In the genomic region with DNA sequence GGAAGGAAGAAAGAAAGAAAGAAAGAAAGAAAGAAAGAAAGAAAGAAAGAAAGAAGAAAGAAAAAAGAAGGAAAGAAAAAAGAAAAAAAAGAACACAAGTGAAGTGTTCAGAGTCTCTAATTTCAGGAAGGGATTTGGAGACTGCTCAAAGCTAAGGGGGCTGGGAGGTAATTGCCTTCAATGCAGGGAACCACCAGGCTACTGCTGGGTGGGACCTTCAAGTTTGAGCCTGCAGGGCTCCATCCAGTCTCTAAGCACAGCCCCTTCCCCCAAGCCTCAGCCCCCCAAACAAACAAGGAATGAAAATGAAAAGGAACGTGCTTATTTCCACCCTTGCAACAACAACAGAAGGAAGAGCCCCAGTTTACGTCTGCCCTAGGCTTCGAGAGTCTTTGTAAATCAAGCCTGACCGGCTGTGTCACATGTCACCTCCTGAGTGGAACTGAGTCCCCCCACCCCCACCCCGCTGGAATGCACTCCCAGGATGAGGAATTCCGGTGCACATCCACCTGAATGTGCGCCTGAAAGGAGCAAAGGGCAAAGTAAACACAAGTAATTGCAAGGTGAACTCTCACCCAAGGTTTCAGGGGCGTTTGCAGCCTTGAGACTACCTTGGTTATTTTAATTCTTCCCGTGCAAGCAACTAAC, we compare ENCODE assay signal across 13 mouse cellular contexts. TPM values are rescaled to one million over a fixed set of nuclear protein-coding genes. Genes with fewer than 3 reads are reported as not detected.
DNase-seq lines count a peak whose midpoint lies in the region; ATAC-seq and TF ChIP-seq lines count a peak whose summit lies in the region.
"Had no signal": no experiment of that assay in that cellular context is flagged by ENCODE, and none has a peak within 500 bp of the region (broad histone marks: within the 10 kb centered on the region; RNA-seq: fewer than 3 reads in every experiment).

No protein-coding gene starts in this region.

- H3K27me3 ChIP-seq in heart, embryonic 11.5 days (ENCODE audit: control insufficient read depth, insufficient read depth, low read length) = no peaks in the 10 kb centered on the region
- no peaks in the 10 kb centered on the region for H3K27me3 ChIP-seq in intestine, postnatal 0 days (replicated peaks; ENCODE audit: control insufficient read depth, insufficient read depth, low read length)
- H3K27me3 ChIP-seq in limb, embryonic 11.5 days (ENCODE audit: control insufficient read depth, insufficient read depth, low read length) = no peaks in the 10 kb centered on the region
- H3K27me3 ChIP-seq: liver, embryonic 15.5 days had no signal

- peaks cover 4% of the 10 kb centered on the region; the same call in 1 of the 2 replicates for H3K4me1 ChIP-seq in heart, embryonic 11.5 days (ENCODE audit: control insufficient read depth, insufficient read depth, low read length)
- no peaks in the 10 kb centered on the region for H3K4me1 ChIP-seq in intestine, postnatal 0 days (replicated peaks; ENCODE audit: control insufficient read depth, insufficient read depth, low read length)
- H3K4me1 ChIP-seq in limb, embryonic 11.5 days (ENCODE audit: control insufficient read depth, insufficient read depth, low read length) = peaks cover 14% of the 10 kb centered on the region
- H3K4me1 ChIP-seq: liver, embryonic 15.5 days had no signal

- no peak overlapping the region for H3K4me3 ChIP-seq in heart, embryonic 11.5 days (ENCODE audit: low read depth, low read length)
- H3K4me3 ChIP-seq in intestine, postnatal 0 days (ENCODE audit: low read depth, low read length) = no peak overlapping the region
- H3K4me3 ChIP-seq in limb, embryonic 11.5 days (ENCODE audit: low read depth, low read length) = no peak overlapping the region
- H3K4me3 ChIP-seq: liver, embryonic 15.5 days had no signal

- no peak overlapping the region for H3K9ac ChIP-seq in heart, embryonic 11.5 days (ENCODE audit: low read depth, low read length)
- H3K9ac ChIP-seq in intestine, postnatal 0 days (ENCODE audit: low read depth, low read length) = peak overlapping the region; percentile 17; the same call in 1 of the 2 replicates
- 0 out of 2 replicates have a peak overlapping the region, but pooled peaks have one; percentile 30 for H3K9ac ChIP-seq in limb, embryonic 11.5 days (ENCODE audit: low read length)
- H3K9ac ChIP-seq: forebrain, postnatal 0 days; liver, embryonic 15.5 days had no signal

- intact Hi-C loops in gastrocnemius, postnatal 14 days (cut with DNase I; ENCODE audit: low total_unique reads) = no loop called here

- peak overlapping the region; percentile 40 for H3K4me2 ChIP-seq in heart, embryonic 11.5 days
- peak overlapping the region; percentile 40 for H3K4me2 ChIP-seq in intestine, postnatal 0 days (replicated peaks; ENCODE audit: low read depth)
- H3K4me2 ChIP-seq in limb, embryonic 11.5 days (ENCODE audit: low read depth, severe bottlenecking) = peak overlapping the region; percentile 26; the same call in 1 of the 2 replicates
- H3K4me2 ChIP-seq: liver, embryonic 15.5 days had no signal

- no peak for DNase-seq in heart, adult 18-20 months
- DNase-seq in ZHBTc4 (ENCODE audit: low read depth, low spot score) = peak; percentile 90
- DNase-seq in limb, embryonic 11.5 days (ENCODE audit: low spot score) = peak; percentile 50
- no peak for DNase-seq in frontal cortex, postnatal 36 days (ENCODE audit: low spot score in 2 of 2)
- no peak for DNase-seq in right cerebral cortex, postnatal 10 days (ENCODE audit: low spot score in 2 of 2)
- DNase-seq in gastrocnemius, postnatal 14 days = no peak
- DNase-seq: cerebellum, postnatal 25 days; forebrain, postnatal 0 days; heart, postnatal 14 days had no signal

- H3K9me3 ChIP-seq in heart, embryonic 11.5 days (replicated peaks; ENCODE audit: control insufficient read depth, low read length) = no peaks in the 10 kb centered on the region
- no peaks in the 10 kb centered on the region for H3K9me3 ChIP-seq in intestine, postnatal 0 days (ENCODE audit: control insufficient read depth)
- H3K9me3 ChIP-seq in limb, embryonic 11.5 days (ENCODE audit: control insufficient read depth, low read length) = no peaks in the 10 kb centered on the region
- H3K9me3 ChIP-seq: liver, embryonic 15.5 days had no signal

- TF ChIP-seq CTCF in intestine, postnatal 0 days (IDR thresholded peaks at IDR 0.05; ENCODE audit: low read depth) = no peak

- 6% methylated on average over 9 of the region's 9 CpGs for WGBS in heart, embryonic 11.5 days (ENCODE audit: insufficient replicate concordance)
- WGBS in intestine, postnatal 0 days = 9% methylated on average over 9 of the region's 9 CpGs
- WGBS in limb, embryonic 11.5 days = 2% methylated on average over 9 of the region's 9 CpGs

- ATAC-seq in heart, embryonic 11.5 days (replicated peaks; ENCODE audit: insufficient number of reproducible peaks, low FRiP score, low TSS enrichment) = no peak
- ATAC-seq in intestine, postnatal 0 days = peak; percentile 65
- peak; percentile 32; the same call in 1 of the 2 replicates for ATAC-seq in limb, embryonic 11.5 days (ENCODE audit: insufficient number of reproducible peaks, low FRiP score, low TSS enrichment, low read depth)
- ATAC-seq: forebrain, postnatal 0 days had no signal

- no peaks in the 10 kb centered on the region for H3K36me3 ChIP-seq in heart, embryonic 11.5 days (ENCODE audit: control insufficient read depth, insufficient read depth, low read length)
- H3K36me3 ChIP-seq in intestine, postnatal 0 days (ENCODE audit: control insufficient read depth, insufficient read depth) = no peaks in the 10 kb centered on the region
- H3K36me3 ChIP-seq in limb, embryonic 11.5 days (ENCODE audit: control insufficient read depth, insufficient read depth, low read length) = no peaks in the 10 kb centered on the region
- H3K36me3 ChIP-seq: liver, embryonic 15.5 days had no signal

- no peak overlapping the region for H3K27ac ChIP-seq in heart, embryonic 11.5 days (ENCODE audit: low read depth, low read length)
- no peak overlapping the region for H3K27ac ChIP-seq in intestine, postnatal 0 days (ENCODE audit: low read depth, low read length)
- peak overlapping the region; percentile 52; the same call in 1 of the 2 replicates for H3K27ac ChIP-seq in limb, embryonic 11.5 days (replicated peaks; ENCODE audit: low read depth, low read length)
- H3K27ac ChIP-seq: liver, embryonic 15.5 days had no signal

RNA-seq across cellular contexts. Expression of a gene that starts 58.9 kb away (rescaled TPM):
- 4.8 TPM in 2 replicates for polyA plus RNA-seq in heart, embryonic 11.5 days (2014; fragmentation: Nextera tagmentation; extraction: Ambion mirVana)
- 1 to 10 TPM; 1.5 to 1.6 TPM for total RNA-seq in heart, adult 18-20 months (2021)
- 2.8 and 3.1 TPM in 2 replicates for polyA plus RNA-seq in intestine, postnatal 0 days (2015; fragmentation: Nextera tagmentation; extraction: Ambion mirVana)
- 4.9 TPM in 2 replicates for polyA plus RNA-seq in limb, embryonic 11.5 days (2014; fragmentation: Nextera tagmentation; extraction: Ambion mirVana)
- 1 to 10 TPM; 7.0 to 9.4 TPM for total RNA-seq in gastrocnemius, postnatal 14 days (2021)
- total RNA-seq: monocyte, adult 5-6 weeks had no signal

Comparison
In these comparisons a context has a peak if more than half of its experiments do, and no peak if none do; other contexts are left out.
1. DNase-seq: peak in ZHBTc4 (single experiment) and limb, embryonic 11.5 days (single experiment); none in heart, adult 18-20 months (0 of 2), frontal cortex, postnatal 36 days (0 of 2), right cerebral cortex, postnatal 10 days (0 of 2) and gastrocnemius, postnatal 14 days (single experiment).
2. Peak in every context shown above with its lines, with median percentiles within 50 percentile points of each other: H3K4me2 ChIP-seq.